Mouse (Mus musculus) thymus, postnatal 10 days (tissue): Measurements from ENCODE around the gene Armc6.

Experiments
- DNase-seq, 2 experiments: peaks; one replicate each; pipeline ENCODE4 v3.0.0; 2021; ENCODE audit warnings: low spot score in 2 of 2

Armc6 gene

DNA sequence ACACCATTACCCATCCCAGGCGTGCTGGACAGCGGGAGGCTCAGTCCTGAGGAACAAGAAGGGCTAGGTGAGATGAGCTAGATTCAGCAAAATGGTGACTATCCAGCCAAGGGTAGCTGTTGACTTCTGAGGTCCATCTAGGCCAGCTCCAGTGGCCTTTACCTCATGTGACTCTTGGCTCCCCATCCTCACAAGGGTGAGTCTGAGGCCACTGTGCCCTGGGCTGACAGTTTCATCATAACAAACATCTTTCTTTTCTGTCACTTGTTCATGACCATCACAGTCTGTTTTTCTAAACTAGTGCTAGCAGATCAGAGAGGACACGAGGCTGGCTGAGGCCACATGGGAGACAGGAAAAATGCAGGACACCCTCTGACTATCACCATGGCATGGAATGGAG, 40.1 kb downstream of the Armc6 start:
- DNase-seq, result no peak

DNA sequence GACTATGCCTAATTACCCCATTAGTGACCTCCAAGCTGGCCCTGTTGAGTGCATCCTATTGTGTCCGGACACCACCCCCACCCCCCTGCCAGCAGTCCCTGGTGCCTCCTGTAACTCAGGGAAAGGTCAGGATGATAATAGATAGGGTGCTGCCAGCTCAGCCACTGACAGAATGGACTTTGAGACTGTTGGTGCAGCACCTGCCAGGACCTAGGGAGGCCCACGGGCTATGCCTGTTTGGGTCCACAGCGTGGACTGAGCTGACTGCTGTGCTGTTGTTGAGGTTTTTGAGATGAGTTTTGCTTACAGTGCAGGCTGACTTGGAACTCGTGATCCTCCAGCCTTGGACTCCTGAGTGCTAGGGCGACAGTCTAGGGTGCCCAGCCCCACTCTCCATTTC, 41.0 kb downstream of the Armc6 start:
- no peak for DNase-seq

DNA sequence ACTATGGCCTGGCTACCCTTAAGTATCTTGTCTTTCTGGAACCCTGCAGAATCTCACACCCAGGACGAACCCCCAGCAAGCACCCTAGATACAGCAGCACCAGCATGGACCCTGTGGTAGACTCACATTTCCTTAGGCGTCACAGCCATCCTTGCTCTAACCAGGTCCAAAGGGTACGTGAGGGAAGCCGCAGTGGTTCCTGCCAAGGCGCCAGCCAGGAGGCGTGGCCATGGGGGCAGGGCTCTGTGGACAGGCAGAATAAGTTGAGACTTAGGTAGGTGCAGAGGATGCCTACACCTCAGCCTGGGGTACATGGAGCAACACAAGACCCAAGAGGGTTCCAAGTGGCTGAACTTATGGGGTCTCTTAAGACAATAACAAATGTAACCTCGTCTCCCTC, 45.6 kb downstream of the Armc6 start:
- DNase-seq, result no peak

DNA sequence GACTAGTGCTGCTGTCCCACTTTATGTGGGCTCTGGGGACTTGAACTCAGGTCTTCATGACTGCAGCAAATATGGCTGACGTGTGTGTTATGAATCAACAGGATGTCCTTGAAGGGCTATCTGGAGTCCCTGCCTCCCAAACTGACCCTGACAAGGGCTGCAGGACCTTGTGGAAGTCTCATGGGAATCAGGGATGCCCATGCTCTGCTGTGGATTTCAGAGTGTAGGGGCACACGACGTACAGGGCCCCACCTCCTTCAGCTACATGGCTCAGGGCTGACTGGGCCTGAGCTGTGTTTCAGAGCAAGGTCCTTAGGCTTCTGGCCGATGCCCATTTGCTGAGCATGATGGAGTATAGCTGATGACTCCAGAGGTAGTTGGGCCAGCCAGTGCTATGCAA, 51.1 kb downstream of the Armc6 start:
- no peak for DNase-seq

DNA sequence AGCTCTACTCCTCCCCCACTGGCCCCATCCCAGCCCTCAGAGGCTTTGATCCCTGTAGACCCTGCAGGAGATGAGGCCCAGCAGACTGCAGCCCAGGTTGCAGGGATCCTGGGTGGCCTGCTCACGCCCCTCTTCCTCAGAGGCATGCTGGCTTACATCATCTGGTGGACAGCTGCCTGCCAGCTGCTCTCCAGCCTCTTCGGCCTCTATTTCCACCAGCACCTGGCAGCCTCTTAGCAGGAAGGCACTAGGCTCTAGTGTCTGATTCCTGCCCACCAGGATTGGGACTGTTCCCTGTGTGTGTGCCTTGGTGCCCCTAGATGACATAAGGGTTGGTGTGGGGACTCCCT, 52.4 kb downstream of the Armc6 start:
- no peak for DNase-seq

DNA sequence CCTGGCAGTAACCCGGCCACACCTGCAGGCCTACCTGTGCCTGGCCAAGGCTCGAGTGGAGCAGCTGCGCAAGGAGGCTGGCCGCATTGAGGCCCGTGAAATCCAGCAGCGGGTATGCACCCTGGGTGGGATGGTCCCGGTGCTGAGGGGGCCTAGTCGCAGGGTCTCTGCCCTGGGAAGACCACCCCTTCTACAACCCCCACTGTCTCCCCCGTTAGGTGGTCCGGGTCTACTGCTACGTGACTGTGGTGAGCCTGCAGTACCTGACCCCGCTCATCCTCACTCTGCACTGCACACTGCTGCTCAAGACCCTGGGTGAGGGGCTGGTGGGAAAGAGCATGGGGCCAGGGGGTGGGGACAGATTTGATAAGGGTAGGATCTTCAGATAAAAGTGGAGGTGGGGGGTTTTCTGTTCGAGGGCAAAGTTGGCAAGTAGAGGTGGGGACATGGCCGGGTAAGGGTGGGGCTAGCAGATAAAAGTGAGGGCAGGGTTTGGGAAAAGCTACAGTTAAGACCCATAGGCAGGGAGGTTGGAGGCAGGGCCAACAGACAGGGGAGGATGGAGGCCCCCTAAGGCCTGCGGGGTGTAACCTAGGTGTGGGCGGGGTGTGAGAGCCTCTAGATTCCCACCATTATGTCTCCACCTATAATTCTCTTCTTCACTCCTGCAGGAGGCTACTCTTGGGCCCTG, 52.9 kb downstream of the Armc6 start:
- no peak for DNase-seq

DNA sequence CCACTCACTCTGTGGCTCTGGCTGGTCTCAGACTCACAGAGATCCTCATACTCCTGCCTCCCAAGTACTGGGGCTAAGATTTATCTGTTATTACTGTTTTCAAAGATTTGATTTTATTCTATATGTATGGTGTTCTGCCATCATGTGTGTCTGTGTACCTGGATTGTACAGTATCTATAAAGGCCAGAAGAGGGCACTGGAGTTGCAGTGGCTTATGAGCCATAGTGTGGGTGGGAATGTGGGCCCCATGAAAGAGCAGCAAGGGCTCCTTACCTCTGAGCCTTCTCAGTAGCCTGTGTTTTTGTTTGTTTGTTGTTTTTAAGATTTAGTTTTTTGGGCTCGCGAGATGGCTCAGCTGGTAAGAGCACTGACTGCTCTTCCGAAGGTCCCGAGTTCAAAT, 55.2 kb downstream of the Armc6 start:
- DNase-seq, result no peak

DNA sequence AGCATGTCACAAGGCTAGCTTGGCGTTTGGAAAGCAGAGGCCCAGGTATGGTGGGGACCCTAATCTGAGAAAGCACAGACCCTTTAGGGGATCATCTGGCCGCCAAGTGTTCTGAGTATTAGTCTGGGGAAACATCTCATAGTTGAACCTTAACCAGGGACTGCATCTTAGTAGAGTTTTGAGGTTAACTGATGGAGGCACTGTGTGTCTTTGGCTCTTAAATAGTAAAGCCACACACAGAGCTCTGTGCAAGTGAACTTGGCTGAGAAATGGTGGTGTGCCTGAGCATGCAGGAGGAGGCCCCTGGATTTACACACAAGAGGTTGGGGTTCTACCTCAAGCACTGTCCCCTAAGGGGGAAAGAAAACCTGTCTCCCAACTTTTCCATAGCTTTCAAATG, 56.0 kb downstream of the Armc6 start:
- DNase-seq, result no peak

DNA sequence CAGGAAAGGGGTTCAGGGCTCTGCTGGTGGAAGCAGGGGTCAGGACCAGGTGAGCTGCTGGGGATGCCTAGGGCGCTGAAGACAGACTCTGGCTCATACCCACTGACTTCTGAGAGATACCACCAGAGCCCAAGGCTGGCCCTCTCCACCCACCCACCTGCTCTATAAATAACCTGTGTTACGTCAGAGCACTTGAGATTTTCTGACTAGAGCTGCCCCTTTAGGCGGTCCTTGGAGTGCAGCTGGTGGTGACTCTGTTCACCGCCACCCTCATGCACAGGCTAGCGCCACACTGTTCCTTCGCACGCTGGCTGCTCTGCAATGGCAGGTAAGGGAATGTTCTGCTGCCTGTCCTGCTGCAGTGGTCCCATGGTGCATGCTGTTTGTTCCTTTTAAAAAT, 60.2 kb downstream of the Armc6 start:
- no peak for DNase-seq

DNA sequence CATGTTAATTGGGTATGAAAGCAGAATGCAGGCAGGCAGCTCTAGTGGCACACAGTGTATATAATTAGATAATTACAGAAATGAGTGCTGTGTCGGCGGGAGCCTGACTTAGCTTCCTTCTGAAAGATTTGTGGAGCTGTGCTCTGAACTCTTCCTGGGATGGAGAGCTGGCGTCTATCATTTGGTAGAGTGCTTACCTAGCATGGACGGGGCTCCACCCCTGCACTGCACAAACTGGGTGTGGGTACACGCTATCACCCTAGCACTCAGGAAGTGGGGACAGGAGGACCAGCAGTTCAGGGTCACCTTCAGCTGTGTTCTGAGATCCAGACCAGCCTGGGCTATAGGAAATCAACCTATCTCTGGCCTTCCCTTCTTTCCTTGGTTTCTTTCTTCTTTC, 60.9 kb downstream of the Armc6 start:
- DNase-seq, result no peak

DNA sequence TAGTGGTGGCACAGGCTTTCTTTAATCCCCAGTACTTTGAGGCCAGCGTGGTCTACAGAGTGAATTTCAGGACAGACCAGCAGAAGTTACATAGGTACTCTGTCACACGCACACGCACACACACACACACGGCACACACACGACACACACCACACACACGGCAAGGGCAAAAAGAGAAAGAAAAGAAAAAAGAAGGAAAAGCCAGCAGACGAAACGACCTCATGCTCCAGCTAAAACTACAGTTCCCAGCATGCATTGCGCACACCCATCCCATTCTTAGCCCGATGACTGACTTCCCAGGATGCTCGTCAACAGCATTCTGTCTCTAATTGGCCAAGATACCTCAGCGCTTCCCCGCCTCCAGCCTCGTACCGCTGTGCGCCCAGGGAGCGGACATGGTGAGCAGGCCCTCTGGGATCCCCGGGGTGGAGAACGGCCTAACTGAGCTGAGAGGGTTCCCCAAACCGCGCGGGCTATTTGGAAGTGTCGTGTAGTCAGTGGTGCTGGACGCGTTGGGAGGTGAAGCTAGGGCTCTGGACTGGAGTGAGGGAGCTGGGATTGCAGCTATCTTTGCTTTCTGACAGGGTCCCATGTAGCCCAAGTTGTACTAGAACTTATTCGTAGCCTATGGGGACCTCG, 62.1 kb downstream of the Armc6 start, which contains the start of gene Tmem161a:
Tmem161a (plus strand) TSS at position 314 of the 639 bp plus-strand sequence.
- DNase-seq, result peak; percentile 87 to 88

DNA sequence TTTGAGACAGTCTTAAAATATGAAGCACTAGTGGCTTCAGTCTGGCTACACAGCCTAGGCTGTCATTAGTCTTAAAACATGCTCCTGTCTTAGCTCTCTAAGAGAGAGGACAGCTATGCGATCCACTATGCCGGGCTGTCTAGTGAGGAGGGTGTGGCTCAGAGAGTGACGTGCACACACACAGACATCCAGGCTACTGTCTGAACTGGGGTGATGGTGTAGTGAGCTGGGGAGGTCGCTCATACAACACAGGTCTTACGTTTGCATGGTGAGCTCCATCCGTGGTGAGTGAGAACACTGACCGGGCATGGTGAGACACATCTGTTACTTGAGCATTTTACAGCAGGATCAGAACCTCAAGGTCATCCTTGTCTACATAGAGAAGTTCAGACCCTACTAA, 63.0 kb downstream of the Armc6 start:
- DNase-seq, result no peak

DNA sequence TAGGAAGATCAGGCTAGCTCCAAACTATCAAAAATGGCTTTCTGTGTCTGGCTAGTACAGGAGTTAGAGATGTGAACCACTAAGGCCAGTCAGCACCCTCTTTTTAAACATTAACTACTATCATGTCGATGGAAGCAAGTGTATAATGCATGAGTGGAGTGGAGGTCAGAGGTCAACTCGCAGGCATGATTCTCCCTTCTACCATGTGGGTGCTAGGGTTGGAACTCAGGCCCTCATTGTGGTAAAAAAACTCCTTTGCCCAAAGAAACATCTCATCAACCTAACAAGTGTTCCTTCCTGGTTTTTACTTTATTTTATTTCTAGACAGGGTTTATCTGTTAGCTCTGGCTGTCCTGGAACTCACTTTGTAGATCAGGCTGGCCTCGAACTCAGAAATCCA, 63.5 kb downstream of the Armc6 start:
- no peak for DNase-seq
